Mouse (Mus musculus): ENCODE measurements at regions not wholly inside any gene's neighbourhood (a gene's known extent, or its start where the extent isn't known, plus 50 kb on each side); places are given as distances from the start of the nearest gene placed in this dataset.

DNA sequence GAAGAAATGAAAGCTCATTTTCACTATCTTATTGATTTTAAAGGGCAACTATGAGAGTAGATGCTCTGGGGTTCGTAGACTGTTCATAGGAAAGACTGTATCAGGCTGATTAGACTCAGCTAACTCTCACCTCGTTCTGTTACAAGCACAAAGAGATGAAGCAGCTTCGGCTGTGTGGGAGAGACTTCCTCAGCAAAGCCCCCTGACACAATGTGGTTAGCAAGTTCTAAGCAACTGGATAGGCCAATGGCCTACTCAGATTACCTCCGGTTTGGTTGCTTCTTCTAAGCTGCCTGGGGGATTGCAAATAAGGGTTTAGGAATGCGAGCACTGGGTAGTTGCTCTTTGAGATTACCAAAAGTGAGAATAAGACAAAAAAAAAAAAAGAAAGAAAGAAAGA is 146.4 kb upstream of the Elac2 start:
- no peaks in the 10 kb centered on the region for H3K9me3 ChIP-seq (ENCODE audit: control insufficient read depth, low read length)
- H3K27ac ChIP-seq (replicated peaks; ENCODE audit: low read depth, low read length) = no peak overlapping the region
- no peak overlapping the region for H3K4me3 ChIP-seq (ENCODE audit: low read depth, low read length)
- H3K27me3 ChIP-seq (ENCODE audit: control insufficient read depth, insufficient read depth, low read length) = peaks cover 5% of the 10 kb centered on the region; the same call in 1 of the 2 replicates
- H3K4me2 ChIP-seq (ENCODE audit: low read depth, severe bottlenecking) = no peak overlapping the region
- DNase-seq (ENCODE audit: low spot score) = no peak
- peaks cover 19% of the 10 kb centered on the region for H3K4me1 ChIP-seq (ENCODE audit: control insufficient read depth, insufficient read depth, low read length)
- H3K9ac ChIP-seq (ENCODE audit: low read length) = no peak overlapping the region
- no peak for ATAC-seq (ENCODE audit: insufficient number of reproducible peaks, low FRiP score, low TSS enrichment, low read depth)
- WGBS = 58% methylated on average over 5 of the region's 5 CpGs
- no peaks in the 10 kb centered on the region for H3K36me3 ChIP-seq (ENCODE audit: control insufficient read depth, insufficient read depth, low read length)

DNA sequence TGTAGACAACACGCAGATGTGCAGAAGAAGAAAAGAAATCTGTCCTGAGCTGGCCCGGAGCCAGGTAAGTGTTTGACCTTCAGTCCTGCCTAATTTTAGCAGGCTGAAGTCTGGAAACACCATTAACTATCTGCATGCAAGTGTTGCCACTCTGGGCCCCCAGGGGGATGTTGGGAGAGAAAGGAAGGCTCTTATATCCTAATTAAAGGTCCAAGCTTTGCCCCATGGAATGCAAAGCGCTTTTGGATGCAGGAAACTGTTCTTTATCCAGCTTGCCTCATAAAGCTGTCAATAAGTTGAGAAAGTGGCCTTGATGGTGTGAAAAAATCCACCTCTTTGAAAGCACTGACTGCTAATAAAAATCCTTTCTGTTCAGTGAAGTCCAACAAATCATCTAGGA is 145.1 kb upstream of the Elac2 start:
- DNase-seq (ENCODE audit: low spot score) = peak; percentile 86
- peaks cover 5% of the 10 kb centered on the region; the same call in 1 of the 2 replicates for H3K27me3 ChIP-seq (ENCODE audit: control insufficient read depth, insufficient read depth, low read length)
- no peak overlapping the region for H3K4me2 ChIP-seq (ENCODE audit: low read depth, severe bottlenecking)
- no peaks in the 10 kb centered on the region for H3K9me3 ChIP-seq (ENCODE audit: control insufficient read depth, low read length)
- peak; percentile 75 for ATAC-seq (ENCODE audit: insufficient number of reproducible peaks, low FRiP score, low TSS enrichment, low read depth)
- H3K27ac ChIP-seq (replicated peaks; ENCODE audit: low read depth, low read length) = no peak overlapping the region
- no peak overlapping the region for H3K9ac ChIP-seq (ENCODE audit: low read length)
- WGBS = 7% methylated on average over 3 of the region's 3 CpGs
- no peaks in the 10 kb centered on the region for H3K36me3 ChIP-seq (ENCODE audit: control insufficient read depth, insufficient read depth, low read length)
- no peak overlapping the region for H3K4me3 ChIP-seq (ENCODE audit: low read depth, low read length)
- H3K4me1 ChIP-seq (ENCODE audit: control insufficient read depth, insufficient read depth, low read length) = peaks cover 19% of the 10 kb centered on the region

DNA sequence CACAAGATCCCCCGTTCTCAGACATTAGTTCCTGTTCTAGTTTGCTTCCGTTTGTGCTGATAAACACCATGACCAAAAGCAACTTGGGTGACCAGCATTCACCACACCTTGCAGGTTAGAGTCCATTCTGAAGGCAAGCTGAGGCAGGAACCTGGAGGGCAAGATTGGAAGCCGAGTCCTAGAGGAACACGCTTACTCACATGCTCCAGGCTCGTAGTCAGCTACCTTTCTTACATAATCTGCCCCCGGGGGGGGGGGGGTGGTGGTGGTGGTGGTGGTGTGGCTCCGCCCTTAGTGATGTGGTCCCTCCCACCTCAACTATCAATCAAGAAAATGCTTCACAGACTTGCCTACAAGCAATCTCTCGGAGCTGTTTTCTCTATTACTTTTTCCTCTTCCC is 142.1 kb upstream of the Elac2 start:
- 67% methylated on average over 8 of the region's 8 CpGs for WGBS
- no peak overlapping the region for H3K4me3 ChIP-seq (ENCODE audit: low read depth, low read length)
- ATAC-seq (ENCODE audit: insufficient number of reproducible peaks, low FRiP score, low TSS enrichment, low read depth) = no peak

DNA sequence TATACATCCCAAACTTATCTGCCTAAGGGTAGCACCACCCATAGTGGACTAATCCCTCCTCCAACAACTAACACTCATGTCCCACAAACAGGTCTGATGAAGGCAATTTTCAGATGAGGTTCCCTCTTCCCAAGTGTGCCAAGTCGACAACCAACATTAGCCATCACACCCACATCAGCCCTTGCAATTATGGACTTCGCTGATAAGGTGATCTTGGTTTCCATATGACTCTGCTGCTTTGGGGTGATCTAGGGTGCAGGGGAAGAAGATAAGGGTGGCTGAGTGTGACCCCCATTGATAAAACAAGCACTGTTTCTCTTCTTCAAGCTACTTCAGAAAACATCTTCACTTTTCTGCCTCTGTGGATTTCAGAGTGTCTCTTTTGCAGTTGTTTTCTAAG is 137.7 kb upstream of the Elac2 start:
- H3K9ac ChIP-seq (ENCODE audit: low read length) = no peak overlapping the region
- H3K4me1 ChIP-seq (ENCODE audit: control insufficient read depth, insufficient read depth, low read length) = 0 out of 2 replicates have a peak, but pooled peaks cover 3% of the 10 kb centered on the region
- DNase-seq (ENCODE audit: low spot score) (no peak), ATAC-seq (ENCODE audit: insufficient number of reproducible peaks, low FRiP score, low TSS enrichment, low read depth) (no peak)
- no peaks in the 10 kb centered on the region for H3K36me3 ChIP-seq (ENCODE audit: control insufficient read depth, insufficient read depth, low read length)
- 92% methylated on average over 2 of the region's 2 CpGs for WGBS
- H3K27ac ChIP-seq (replicated peaks; ENCODE audit: low read depth, low read length) = no peak overlapping the region
- H3K27me3 ChIP-seq (ENCODE audit: control insufficient read depth, insufficient read depth, low read length) = peaks cover 2% of the 10 kb centered on the region; the same call in 1 of the 2 replicates
- H3K4me3 ChIP-seq (ENCODE audit: low read depth, low read length) = no peak overlapping the region
- H3K9me3 ChIP-seq (ENCODE audit: control insufficient read depth, low read length) = no peaks in the 10 kb centered on the region
- no peak overlapping the region for H3K4me2 ChIP-seq (ENCODE audit: low read depth, severe bottlenecking)

More for the DNA sequence above, 142.1 kb upstream of the Elac2 start:
- Histone ChIP-seq H3K4me1 (ENCODE audit: control insufficient read depth, insufficient read depth, low read length) (peaks cover 19% of the 10 kb centered on the region), H3K4me2 (ENCODE audit: low read depth, severe bottlenecking) (no peak overlapping the region), H3K9ac (ENCODE audit: low read length) (no peak overlapping the region), H3K27ac (replicated peaks; ENCODE audit: low read depth, low read length) (no peak overlapping the region), H3K27me3 (ENCODE audit: control insufficient read depth, insufficient read depth, low read length) (peaks cover 5% of the 10 kb centered on the region; the same call in 1 of the 2 replicates), H3K9me3 (ENCODE audit: control insufficient read depth, low read length) (no peaks in the 10 kb centered on the region), H3K36me3 (ENCODE audit: control insufficient read depth, insufficient read depth, low read length) (no peaks in the 10 kb centered on the region)
- DNase-seq (ENCODE audit: low spot score) = no peak

- 47% methylated on average over 18 of the region's 18 CpGs for WGBS
- no peaks in the 10 kb centered on the region for H3K36me3 ChIP-seq (ENCODE audit: control insufficient read depth, insufficient read depth, low read length)
- no peak overlapping the region for H3K4me3 ChIP-seq (ENCODE audit: low read depth, low read length)
- H3K9ac ChIP-seq (ENCODE audit: low read length) = no peak overlapping the region
- 0 out of 2 replicates have a peak, but pooled peaks cover 3% of the 10 kb centered on the region for H3K4me1 ChIP-seq (ENCODE audit: control insufficient read depth, insufficient read depth, low read length)
- H3K4me2 ChIP-seq (ENCODE audit: low read depth, severe bottlenecking) = no peak overlapping the region
- H3K27me3 ChIP-seq (ENCODE audit: control insufficient read depth, insufficient read depth, low read length) = 0 out of 2 replicates have a peak, but pooled peaks cover 2% of the 10 kb centered on the region
- no peak overlapping the region for H3K27ac ChIP-seq (replicated peaks; ENCODE audit: low read depth, low read length)
- H3K9me3 ChIP-seq (ENCODE audit: control insufficient read depth, low read length) = no peaks in the 10 kb centered on the region
- ATAC-seq (ENCODE audit: insufficient number of reproducible peaks, low FRiP score, low TSS enrichment, low read depth) (no peak), DNase-seq (ENCODE audit: low spot score) (peak; percentile 38)
Observed at GRCm38 (mm10) chr11:64842775-64843530, 135.9 kb upstream of the Elac2 start.

DNA sequence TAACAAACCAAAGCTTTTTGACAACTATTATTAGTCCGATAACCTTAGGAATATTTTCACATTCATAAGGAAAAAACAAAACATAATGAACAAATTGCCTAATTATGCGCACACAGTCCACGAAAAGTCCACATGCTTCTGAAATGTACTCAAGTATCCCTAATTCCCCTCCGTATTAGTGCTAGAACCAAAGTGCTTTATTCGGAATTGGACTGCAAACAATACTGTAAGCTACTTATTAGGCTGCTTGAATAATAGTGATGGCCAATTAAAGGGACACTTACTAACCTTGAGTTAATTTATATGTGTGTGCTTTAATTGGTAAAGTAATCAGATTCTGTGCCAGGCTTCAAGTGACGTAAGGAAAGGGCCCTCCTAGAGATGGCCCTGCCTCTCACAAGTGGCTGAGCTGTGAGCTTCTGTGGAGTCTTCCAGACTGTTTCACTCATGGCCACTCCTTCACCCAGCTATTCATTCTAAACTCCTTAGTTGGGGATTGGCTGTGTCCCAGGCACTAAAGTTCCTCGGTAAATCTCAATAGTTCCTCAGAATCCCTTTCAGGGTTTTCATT is 132.2 kb upstream of the Elac2 start:
- WGBS = 87% methylated on average over 7 of the region's 7 CpGs
- ATAC-seq (ENCODE audit: insufficient number of reproducible peaks, low FRiP score, low TSS enrichment, low read depth) = no peak

GRCm38 (mm10) chr11:64859636-64860035 is 119.2 kb upstream of the Elac2 start:
- no peaks in the 10 kb centered on the region for H3K36me3 ChIP-seq (ENCODE audit: control insufficient read depth, insufficient read depth, low read length)
- no peak overlapping the region for H3K4me3 ChIP-seq (ENCODE audit: low read depth, low read length)
- H3K9ac ChIP-seq (ENCODE audit: low read length) = no peak overlapping the region
- no peak overlapping the region for H3K4me2 ChIP-seq (ENCODE audit: low read depth, severe bottlenecking)
- DNase-seq (ENCODE audit: low spot score) = no peak
- no peak for ATAC-seq (ENCODE audit: insufficient number of reproducible peaks, low FRiP score, low TSS enrichment, low read depth)
- 16% methylated on average over 3 of the region's 3 CpGs for WGBS
- no peak overlapping the region for H3K27ac ChIP-seq (replicated peaks; ENCODE audit: low read depth, low read length)
- H3K27me3 ChIP-seq (ENCODE audit: control insufficient read depth, insufficient read depth, low read length) = no peaks in the 10 kb centered on the region
- H3K4me1 ChIP-seq (ENCODE audit: control insufficient read depth, insufficient read depth, low read length) = no peaks in the 10 kb centered on the region
- H3K9me3 ChIP-seq (ENCODE audit: control insufficient read depth, low read length) = no peaks in the 10 kb centered on the region

More for the DNA sequence above, 132.2 kb upstream of the Elac2 start:
- no peak overlapping the region for H3K27ac ChIP-seq (replicated peaks; ENCODE audit: low read depth, low read length)
- no peak overlapping the region for H3K4me2 ChIP-seq (ENCODE audit: low read depth, severe bottlenecking)
- no peaks in the 10 kb centered on the region for H3K36me3 ChIP-seq (ENCODE audit: control insufficient read depth, insufficient read depth, low read length)
- no peak for DNase-seq (ENCODE audit: low spot score)
- no peak overlapping the region for H3K9ac ChIP-seq (ENCODE audit: low read length)
- H3K27me3 ChIP-seq (ENCODE audit: control insufficient read depth, insufficient read depth, low read length) = no peaks in the 10 kb centered on the region
- no peak overlapping the region for H3K4me3 ChIP-seq (ENCODE audit: low read depth, low read length)
- no peaks in the 10 kb centered on the region for H3K9me3 ChIP-seq (ENCODE audit: control insufficient read depth, low read length)
- H3K4me1 ChIP-seq (ENCODE audit: control insufficient read depth, insufficient read depth, low read length) = 0 out of 2 replicates have a peak, but pooled peaks cover 3% of the 10 kb centered on the region

GRCm38 (mm10) chr11:64880674-64881073 is 98.2 kb upstream of the Elac2 start:
- peak; percentile 43 for DNase-seq (ENCODE audit: low spot score)
- H3K9ac ChIP-seq (ENCODE audit: low read length) = no peak overlapping the region

More at GRCm38 (mm10) chr11:64880674-64881073, 98.2 kb upstream of the Elac2 start:
- H3K4me2 ChIP-seq (ENCODE audit: low read depth, severe bottlenecking) = no peak overlapping the region
- ATAC-seq (ENCODE audit: insufficient number of reproducible peaks, low FRiP score, low TSS enrichment, low read depth) = no peak
- no peaks in the 10 kb centered on the region for H3K4me1 ChIP-seq (ENCODE audit: control insufficient read depth, insufficient read depth, low read length)
- no peak overlapping the region for H3K4me3 ChIP-seq (ENCODE audit: low read depth, low read length)
- WGBS = 31% methylated on average over 8 of the region's 8 CpGs
- no peaks in the 10 kb centered on the region for H3K27me3 ChIP-seq (ENCODE audit: control insufficient read depth, insufficient read depth, low read length)
- no peaks in the 10 kb centered on the region for H3K9me3 ChIP-seq (ENCODE audit: control insufficient read depth, low read length)
- H3K27ac ChIP-seq (replicated peaks; ENCODE audit: low read depth, low read length) = no peak overlapping the region
- no peaks in the 10 kb centered on the region for H3K36me3 ChIP-seq (ENCODE audit: control insufficient read depth, insufficient read depth, low read length)
